Mouse (Mus musculus) kidney, adult 9 months (tissue): ENCODE data around the gene Nlrc5.

Source experiments
- DNase-seq: peaks from one replicate; pipeline ENCODE4 v3.0.0; 2022

The Nlrc5 gene

DNA sequence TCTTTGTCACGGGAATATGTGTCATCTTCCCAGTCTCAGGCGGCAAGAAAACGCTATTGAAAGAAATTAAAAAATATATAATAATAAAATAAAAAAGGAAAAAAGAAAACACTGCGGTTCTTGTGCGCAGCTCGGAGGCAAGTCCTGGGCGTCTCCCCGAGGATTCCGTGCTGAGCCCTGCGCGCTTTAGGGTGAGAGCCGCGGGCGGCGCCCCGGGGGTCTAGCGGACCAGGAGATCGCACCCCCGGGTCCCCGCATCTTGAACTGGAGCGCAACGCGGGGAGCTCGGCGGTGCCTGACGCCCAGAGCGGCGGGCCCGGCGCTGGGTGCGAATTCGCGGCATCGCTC lies 98.3 kb downstream of the Nlrc5 start:
- DNase-seq = no peak

DNA sequence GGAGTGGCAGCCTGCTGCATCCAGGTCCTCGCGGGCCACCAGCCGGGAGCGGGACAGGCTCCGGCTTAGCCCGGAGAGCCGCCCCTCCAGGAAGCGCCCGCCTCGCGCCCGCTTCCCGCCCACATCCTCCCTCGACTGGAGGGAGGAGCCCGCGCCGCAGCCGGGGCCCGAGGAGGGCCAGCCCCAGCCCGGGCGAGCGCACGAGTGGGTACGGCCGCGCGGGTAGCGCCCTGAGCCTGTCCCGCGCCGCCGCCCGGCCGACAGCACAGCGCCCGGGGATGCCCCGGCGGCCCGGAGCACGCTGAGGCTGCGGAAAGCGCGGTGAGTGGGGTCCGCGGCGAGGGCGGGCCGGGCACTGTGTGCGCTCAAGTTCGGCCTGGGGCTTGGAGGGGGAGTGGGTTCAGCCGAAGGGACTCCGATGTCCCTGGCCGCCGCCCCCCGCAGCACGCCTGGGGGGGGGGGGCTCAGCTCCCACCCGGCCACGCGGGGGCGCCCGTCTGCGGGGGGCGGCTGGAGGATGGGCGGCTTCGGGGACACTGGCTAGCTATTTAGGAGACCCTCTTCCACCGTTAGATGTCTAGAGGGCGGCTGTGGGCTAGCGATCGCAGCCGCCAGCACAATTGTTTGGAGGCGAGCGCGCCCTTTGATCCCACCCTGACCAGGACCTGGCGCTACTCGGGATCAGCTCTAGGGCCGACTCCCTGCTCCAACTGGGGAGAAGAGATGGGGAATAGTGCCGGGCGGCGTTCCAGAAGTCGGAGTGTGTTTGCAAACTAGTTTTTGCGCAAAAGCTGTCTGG lies 98.9 kb downstream of the Nlrc5 start, which contains the start of gene Cpne2:
Gene Cpne2 (plus strand): TSS at position 118 of the 799 bp plus-strand sequence.
- DNase-seq = peak; percentile 31

DNA sequence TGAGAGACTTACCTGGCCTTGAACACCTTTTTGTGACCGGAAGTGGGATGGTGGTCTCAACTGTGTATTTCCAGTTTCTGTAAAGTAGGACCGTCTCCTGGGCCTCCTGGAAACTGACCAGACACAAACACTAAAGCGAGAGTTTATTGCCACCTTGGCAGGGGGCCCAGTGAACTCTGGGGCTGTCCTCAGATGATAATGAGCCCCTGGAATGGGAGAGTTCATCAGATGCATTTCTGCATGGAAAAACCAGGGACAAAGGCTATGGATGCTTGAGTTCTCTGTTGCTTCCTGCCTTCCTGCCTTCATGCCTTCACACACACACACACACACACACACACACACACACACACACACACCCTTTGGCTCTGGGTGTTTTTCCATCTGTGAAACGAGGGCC lies 100.5 kb downstream of the Nlrc5 start:
- DNase-seq = peak; percentile 34

DNA sequence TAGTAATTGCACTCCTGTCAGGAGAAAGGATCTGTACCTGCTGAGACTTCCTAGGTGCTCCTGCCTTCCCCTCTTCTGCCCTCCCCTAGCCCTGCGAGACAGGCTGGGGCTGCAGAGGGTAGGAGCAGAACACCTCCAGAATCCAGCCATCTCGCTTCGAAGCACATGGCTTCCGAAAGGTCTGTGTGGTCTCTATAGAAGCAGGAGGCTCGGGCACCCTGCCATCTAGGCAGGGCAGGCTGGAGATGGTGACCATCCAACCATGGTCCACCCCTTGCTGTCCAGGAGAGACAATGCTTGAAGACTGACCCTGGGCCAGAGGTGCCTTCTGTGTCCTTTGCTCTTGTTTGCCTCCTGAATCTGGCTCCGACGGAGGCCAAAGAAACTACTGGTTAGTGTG lies 101.5 kb downstream of the Nlrc5 start:
- DNase-seq = no peak

DNA sequence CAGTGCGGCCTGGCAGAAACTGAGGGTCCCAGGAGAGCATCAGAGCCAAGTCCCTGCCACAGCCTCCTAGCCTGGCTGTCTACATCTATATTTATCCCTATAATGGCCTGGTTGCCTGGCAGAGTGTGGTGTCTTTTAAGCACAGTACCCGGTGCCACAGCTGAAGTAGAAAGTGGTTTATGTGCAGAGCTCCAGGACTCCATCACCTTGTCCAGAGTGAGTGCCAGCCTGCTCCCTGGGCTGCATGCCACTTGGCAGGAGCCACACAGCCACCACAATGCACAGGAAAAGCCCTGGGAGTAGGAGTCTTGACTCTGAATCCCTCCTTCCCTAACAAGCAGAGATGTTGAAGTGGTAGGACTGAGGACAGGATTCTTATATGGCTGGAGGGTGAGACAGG lies 103.3 kb downstream of the Nlrc5 start:
- DNase-seq = no peak

DNA sequence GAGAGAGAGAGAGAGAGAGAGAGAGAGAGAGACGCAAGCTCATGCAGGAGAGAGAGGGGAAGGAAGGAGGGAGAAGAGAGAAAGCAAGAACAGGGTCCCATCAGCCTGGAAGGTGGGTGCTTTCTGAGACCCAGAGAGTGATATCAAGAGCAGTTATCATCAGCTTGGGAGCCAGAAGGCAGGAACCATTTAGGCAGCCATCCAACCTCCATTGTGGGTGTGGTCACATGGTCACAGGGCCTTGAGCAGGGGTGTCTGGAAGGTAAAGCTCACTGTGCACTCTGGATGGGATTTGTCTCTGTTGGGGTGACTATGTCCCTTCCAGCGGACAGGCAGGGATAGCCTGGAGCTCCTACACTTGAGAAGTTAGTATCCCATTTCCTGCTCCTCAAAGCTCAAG lies 105.9 kb downstream of the Nlrc5 start:
- DNase-seq = no peak

GRCm38 (mm10) chr8:94540889-94541795 lies 107.0 kb downstream of the Nlrc5 start:
- no peak for DNase-seq

DNA sequence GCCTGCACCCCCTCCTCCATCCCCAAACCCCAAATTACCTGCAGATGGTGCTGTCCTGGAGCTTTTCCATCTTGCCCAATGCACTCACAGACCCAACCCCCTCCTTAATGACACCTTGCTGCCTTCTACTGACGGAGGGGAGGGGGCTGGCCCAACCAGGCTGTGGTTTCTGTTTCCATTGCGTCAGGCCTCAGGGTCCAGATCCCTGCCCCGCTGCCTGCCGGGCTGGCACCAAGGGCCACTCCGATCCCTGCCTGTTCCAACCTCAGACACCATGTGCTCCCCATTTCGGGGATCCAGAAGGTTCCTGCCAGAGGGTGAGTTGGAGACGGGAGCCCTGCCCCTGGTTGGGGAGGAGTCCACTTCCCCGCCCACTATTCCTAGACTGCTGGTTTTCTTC lies 109.8 kb downstream of the Nlrc5 start:
- no peak for DNase-seq

DNA sequence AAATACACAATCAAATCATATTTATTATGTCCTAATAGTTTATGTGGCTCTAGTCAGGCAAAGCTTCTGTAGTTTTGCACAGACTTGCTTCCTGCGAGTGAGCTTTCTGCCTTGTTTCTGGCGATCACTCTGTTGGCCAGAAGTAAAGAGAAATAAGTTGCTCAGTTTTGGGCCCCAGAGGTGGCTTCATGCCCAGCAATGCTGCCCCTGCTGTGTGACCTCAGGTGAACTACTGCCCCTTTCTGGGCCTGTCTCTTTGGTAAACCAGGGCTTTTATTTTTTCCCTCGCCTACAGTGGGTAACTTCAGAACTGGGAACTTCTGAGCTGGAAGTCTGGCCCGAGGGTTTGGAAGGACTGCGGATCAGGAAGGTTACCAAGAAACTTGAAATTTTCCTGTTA lies 114.9 kb downstream of the Nlrc5 start:
- DNase-seq = no peak

DNA sequence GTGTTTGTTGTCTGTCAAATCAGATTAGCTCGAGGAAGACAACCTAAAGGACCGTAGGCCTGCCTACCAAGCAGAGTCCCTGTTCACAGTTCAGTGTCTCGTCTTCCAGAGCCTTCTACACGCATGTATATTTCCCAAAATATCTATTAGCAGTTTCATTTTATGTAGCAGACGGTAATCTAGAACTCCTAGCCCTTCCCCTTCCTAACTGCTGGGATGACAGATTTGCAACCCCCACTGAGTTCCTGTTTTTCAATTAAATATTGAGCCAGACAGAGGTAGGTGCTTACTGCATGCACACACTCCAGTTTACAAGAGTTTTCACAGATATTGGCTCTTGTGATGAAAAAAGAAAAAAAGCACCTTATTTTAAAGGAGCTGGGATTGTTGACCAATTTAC lies 115.3 kb downstream of the Nlrc5 start:
- DNase-seq = no peak

- DNase-seq = peak; percentile 34
These were observed 115.8 kb downstream of the Nlrc5 start for GRCm38 (mm10) chr8:94549998-94550397.

- DNase-seq = no peak
These were observed 117.6 kb downstream of the Nlrc5 start for GRCm38 (mm10) chr8:94551471-94552422.

DNA sequence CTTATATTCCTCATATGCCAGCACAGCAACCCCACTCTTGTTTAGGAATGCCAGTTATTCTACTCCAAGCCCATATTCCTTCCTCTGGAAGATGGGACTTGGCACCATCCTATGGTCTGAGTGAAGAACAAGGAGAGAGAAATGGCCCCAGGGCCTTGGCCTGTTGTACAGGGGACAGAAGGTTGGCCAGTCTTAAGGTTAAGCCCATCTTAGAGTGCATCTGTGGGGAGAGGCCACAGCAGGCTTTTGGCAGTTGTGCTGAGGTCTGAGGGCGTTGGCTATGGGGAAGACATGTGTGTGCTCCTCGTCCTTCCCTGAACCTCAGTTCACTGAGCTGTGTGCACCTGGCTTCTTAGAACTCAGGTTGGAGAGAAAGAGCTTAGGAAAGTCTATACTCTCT lies 118.5 kb downstream of the Nlrc5 start:
- no peak for DNase-seq

GRCm38 (mm10) chr8:94557281-94557680 lies 123.1 kb downstream of the Nlrc5 start:
- no peak for DNase-seq

GRCm38 (mm10) chr8:94561256-94561655 lies 127.1 kb downstream of the Nlrc5 start:
- DNase-seq = no peak

DNA sequence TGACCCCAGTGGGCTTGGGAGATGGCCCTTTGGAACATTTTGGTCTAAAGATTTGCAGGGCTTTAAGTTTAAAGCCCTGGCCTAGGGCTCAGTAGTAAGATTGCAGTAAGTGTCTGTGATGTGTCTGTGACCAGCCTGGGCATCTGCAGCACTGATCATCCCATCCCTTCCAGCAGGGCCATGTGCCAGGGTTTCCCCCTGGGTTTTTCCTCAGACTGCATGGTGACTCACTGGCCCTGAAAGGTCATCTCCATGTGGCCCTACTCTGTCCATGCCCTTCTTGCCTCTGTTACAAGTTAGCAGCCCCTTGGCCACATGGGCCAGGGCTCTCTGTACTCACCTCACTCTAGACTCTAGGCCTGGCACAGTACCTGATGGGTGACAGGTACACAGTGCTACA lies 130.3 kb downstream of the Nlrc5 start:
- no peak for DNase-seq

DNA sequence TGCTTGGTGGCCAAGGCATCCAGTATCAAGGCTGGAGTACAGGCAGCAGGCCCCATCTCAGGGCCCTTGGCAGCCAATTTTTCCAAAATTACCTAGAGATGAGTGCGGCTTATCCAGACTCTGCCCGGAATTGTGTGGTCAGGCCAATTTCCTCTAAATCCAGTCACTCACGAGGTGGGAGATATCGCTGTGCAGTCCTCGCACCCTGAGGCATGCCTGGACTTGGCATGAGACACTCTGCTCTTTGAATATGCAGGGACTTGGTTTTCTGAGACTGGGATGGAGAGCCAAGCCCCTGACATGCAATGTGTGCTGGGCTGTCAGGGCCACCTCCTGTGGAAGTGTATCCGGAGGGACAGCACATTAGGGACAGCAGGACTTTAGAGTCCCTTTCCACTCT lies 131.9 kb downstream of the Nlrc5 start:
- no peak for DNase-seq

DNA sequence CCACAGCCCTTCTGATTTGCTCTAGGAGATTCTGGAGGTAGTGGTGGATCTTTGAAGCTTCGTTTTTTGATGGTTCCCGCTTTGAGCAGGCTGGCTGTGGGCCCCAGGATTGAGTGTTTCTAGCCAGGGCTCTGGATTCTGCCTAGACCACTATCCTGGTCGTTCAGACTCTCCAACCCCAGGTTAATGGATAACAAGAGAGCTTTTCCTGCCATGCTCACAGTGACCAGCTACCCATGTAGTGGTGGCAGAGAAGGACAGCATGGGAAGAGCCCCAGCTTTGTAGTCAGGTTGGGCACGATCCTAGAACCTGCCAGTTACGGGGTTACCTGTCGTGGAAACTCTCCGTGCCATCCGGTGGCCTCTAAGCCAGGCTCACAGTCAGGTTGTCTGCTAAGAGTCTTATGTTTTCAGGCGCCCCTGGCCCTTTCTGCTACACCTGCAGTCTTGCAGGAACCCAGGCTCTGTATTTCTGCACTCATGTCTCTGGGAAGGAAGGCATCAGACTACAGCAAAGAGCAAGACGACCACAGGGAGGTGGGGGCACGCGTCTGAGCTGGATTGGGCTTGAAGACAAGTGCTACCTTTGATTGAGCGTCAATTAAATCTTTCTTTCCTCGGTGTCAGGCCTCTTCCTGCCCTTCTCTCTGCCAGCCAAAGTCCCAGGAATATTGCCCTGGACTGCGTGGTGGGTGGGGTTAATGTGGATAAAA lies 132.4 kb downstream of the Nlrc5 start:
- DNase-seq = peak; percentile 32

GRCm38 (mm10) chr8:94567159-94567849 lies 133.1 kb downstream of the Nlrc5 start:
- DNase-seq = no peak

DNA sequence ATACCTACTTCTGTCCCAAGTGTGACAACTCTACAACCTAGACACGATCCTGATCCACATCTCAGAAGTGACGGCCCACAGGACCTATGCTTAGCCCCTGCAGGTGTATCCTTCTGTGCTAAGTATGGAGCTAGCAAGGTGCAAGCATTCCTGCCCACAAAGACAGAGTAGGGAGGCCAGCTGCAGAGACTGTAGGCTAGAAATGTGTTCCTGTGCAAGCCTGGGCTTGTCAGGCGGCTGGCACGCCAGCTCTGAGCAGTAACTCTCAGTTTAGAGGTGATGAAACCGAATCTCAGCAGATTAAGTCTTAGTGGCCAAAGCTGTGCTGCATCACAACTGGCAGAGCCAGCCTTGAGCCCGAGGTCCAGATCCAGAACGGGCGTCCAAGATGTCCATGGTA lies 133.9 kb downstream of the Nlrc5 start:
- DNase-seq = no peak

DNA sequence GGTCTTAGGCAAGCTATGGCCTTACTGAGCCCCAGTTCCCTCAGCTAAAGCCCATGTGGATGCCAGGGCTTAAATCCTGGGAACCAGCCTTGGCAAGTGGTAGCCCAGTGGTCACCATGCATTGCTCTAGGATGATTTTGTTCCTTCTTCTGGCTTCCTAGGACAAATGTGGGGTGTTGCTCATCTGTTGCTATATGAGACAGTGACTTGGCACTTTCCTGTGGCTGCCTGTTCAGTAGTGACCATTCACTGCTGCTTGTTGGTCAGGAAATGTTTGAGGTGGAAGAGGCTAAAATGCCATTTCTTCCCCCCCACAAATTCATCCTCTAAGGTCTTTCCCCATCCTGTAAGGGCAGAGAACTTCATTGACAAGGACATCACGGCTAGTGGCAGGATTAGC lies 135.3 kb downstream of the Nlrc5 start:
- no peak for DNase-seq

DNA sequence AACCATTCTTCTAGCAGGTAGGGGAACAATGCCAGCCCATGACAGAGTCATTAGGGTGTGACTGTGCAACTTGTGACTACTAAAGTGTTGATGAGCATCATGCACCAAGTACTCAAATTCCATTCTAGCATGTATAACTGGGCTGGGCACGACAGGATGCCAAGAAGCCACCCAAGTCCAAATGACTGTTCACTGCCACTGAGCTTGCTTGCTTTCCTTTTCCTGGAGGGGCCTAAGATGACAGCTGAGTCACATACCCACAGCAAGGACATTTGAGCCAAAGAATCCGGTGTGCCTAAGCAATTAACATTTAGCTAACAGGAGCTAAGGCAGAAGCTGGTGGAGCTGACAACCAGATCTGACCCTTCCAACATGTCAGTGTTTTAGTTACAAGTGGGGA lies 137.7 kb downstream of the Nlrc5 start:
- DNase-seq = no peak
